Mouse (Mus musculus): ENCODE results near the gene Gimap7. TPM values are rescaled to one million over a fixed set of nuclear protein-coding genes. Genes with fewer than 3 reads are reported as not detected.

The Gimap7 gene
- polyA plus RNA-seq, 1 experiment, result not detected

DNA sequence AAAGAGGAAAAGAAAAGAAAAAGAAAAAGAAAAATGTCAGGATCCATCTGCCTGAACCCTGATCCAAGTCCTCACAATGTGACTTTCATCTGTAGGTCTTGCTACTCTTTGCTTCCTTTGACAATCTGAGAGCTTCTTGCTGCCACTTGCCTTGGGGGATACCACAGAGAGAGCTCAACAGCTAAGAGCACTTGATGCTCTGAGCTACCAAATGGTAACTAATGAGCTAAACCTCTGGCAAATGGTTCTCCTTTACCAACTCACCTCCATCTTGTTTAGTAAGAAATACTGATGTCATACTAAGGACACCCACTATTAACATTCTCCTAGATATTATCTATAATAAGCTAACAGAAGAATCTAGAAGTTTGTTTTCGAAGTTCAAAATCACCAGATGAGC is 15.2 kb downstream of the Gimap7 start:
- Histone ChIP-seq H3K9me3 (ENCODE audit: control insufficient read depth, low read length) (no peaks in the 10 kb centered on the region), H3K36me3 (ENCODE audit: control insufficient read depth) (no peaks in the 10 kb centered on the region), H3K27me3 (ENCODE audit: control insufficient read depth) (no peaks in the 10 kb centered on the region), H3K4me3 (replicated peaks) (no peak overlapping the region), H3K4me1 (ENCODE audit: control insufficient read depth) (no peaks in the 10 kb centered on the region)
- TF ChIP-seq TAL1 (IDR thresholded peaks at IDR 0.05; ENCODE audit: low read length) (no peak), GATA1 (IDR thresholded peaks at IDR 0.05; ENCODE audit: low read length) (no peak)

- Histone ChIP-seq H3K27me3 (ENCODE audit: control insufficient read depth) (no peaks in the 10 kb centered on the region), H3K36me3 (ENCODE audit: control insufficient read depth) (no peaks in the 10 kb centered on the region), H3K4me1 (ENCODE audit: control insufficient read depth) (no peaks in the 10 kb centered on the region), H3K4me3 (replicated peaks) (no peak overlapping the region), H3K9me3 (ENCODE audit: control insufficient read depth, low read length) (no peaks in the 10 kb centered on the region)
- TF ChIP-seq GATA1 (IDR thresholded peaks at IDR 0.05; ENCODE audit: low read length), result no peak
- TF ChIP-seq TAL1 (IDR thresholded peaks at IDR 0.05; ENCODE audit: low read length), result no peak
Measured at GRCm38 (mm10) chr6:48737053-48737452, 18.6 kb downstream of the Gimap7 start.

DNA sequence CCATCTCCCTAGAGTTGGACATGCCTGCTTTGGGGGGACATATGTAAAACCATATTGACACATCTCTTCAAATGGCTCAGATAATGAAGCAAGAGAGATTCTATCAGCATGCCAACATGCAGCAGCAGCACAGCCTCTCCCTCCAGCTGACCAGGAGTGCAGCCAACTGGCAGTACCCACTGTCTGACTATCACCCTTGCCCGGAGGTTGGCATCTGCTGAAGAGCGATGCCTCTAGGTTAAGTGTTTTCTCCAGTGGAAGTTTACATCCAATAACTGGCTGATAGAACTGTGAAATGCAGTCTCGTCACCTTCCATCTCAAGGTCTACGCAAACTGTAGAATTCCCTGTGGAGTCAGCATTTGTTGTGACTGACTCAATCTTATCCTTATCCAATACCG is 19.3 kb downstream of the Gimap7 start:
- Histone ChIP-seq H3K9me3 (ENCODE audit: control insufficient read depth, low read length) (no peaks in the 10 kb centered on the region), H3K4me3 (replicated peaks) (no peak overlapping the region), H3K4me1 (ENCODE audit: control insufficient read depth) (no peaks in the 10 kb centered on the region), H3K27me3 (ENCODE audit: control insufficient read depth) (no peaks in the 10 kb centered on the region), H3K36me3 (ENCODE audit: control insufficient read depth) (no peaks in the 10 kb centered on the region)
- no peak for TF ChIP-seq GATA1 (IDR thresholded peaks at IDR 0.05; ENCODE audit: low read length)
- no peak for TF ChIP-seq TAL1 (IDR thresholded peaks at IDR 0.05; ENCODE audit: low read length)

- H3K9me3 ChIP-seq (ENCODE audit: control insufficient read depth, low read length), result no peaks in the 10 kb centered on the region
- no peak for TF ChIP-seq TAL1 (IDR thresholded peaks at IDR 0.05; ENCODE audit: low read length)
- no peak for TF ChIP-seq GATA1 (IDR thresholded peaks at IDR 0.05; ENCODE audit: low read length)
- no peaks in the 10 kb centered on the region for H3K4me1 ChIP-seq (ENCODE audit: control insufficient read depth)
- H3K27me3 ChIP-seq (ENCODE audit: control insufficient read depth), result no peaks in the 10 kb centered on the region
- no peak within 1 kb of the TSS for H3K4me3 ChIP-seq (replicated peaks)
- H3K36me3 ChIP-seq (ENCODE audit: control insufficient read depth), result no peaks in the 10 kb centered on the region
Measured at GRCm38 (mm10) chr6:48738961-48739779, 20.7 kb downstream of the Gimap7 start, which contains the start of gene Gimap1. Gene Gimap1, plus strand, starts transcription at chr6:48739054.

- Histone ChIP-seq H3K4me1 (ENCODE audit: control insufficient read depth) (no peaks in the 10 kb centered on the region), H3K36me3 (ENCODE audit: control insufficient read depth) (no peaks in the 10 kb centered on the region), H3K27me3 (ENCODE audit: control insufficient read depth) (no peaks in the 10 kb centered on the region), H3K4me3 (replicated peaks) (no peak overlapping the region), H3K9me3 (ENCODE audit: control insufficient read depth, low read length) (no peaks in the 10 kb centered on the region)
- TF ChIP-seq GATA1 (IDR thresholded peaks at IDR 0.05; ENCODE audit: low read length) (no peak), TAL1 (IDR thresholded peaks at IDR 0.05; ENCODE audit: low read length) (no peak)
Measured at GRCm38 (mm10) chr6:48739780-48740055, 21.3 kb downstream of the Gimap7 start.

DNA sequence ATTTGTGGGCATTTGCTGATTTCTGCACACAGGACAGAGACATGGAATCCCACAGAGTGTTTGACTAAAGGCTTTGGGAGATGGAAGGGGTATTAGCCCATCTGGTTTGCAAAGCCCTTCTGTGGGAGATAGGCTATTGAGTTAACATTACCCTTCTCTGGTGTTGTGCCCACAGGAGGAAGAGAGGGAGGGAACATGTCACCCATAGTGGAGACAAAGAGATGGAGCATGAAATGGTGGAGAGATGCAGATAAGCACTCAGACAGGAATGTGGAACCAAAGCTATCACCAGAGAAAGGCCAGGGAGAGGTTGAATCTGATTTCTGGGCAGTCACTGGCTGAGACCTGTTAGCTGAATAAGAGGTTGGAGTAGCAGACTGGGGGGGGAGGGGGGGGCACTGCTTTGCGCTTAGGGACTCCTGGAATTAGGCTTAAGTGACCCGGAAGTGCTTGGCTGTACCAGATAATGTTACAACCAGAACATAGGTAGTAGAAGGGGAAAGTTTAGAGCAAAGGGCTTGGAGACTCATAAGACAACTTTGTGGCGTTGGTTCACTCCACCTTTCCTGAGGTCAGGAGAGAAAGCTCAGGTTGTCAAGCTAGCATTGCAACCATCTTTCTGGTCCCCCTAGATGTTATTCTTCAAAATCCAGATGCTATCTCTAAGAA is 22.2 kb downstream of the Gimap7 start:
- TF ChIP-seq GATA1 (IDR thresholded peaks at IDR 0.05; ENCODE audit: low read length) (no peak), TAL1 (IDR thresholded peaks at IDR 0.05; ENCODE audit: low read length) (no peak)
- H3K27me3 ChIP-seq (ENCODE audit: control insufficient read depth), result no peaks in the 10 kb centered on the region
- no peak overlapping the region for H3K4me3 ChIP-seq (replicated peaks)
- H3K36me3 ChIP-seq (ENCODE audit: control insufficient read depth), result no peaks in the 10 kb centered on the region
- H3K4me1 ChIP-seq (ENCODE audit: control insufficient read depth), result no peaks in the 10 kb centered on the region
- H3K9me3 ChIP-seq (ENCODE audit: control insufficient read depth, low read length), result no peaks in the 10 kb centered on the region

- H3K4me1 ChIP-seq (ENCODE audit: control insufficient read depth), result no peaks in the 10 kb centered on the region; the same call in 1 of the 2 replicates
- no peak overlapping the region for H3K4me3 ChIP-seq (replicated peaks)
- no peak for TF ChIP-seq GATA1 (IDR thresholded peaks at IDR 0.05; ENCODE audit: low read length)
- TF ChIP-seq TAL1 (IDR thresholded peaks at IDR 0.05; ENCODE audit: low read length), result no peak
Measured at GRCm38 (mm10) chr6:48741273-48741672, 22.9 kb downstream of the Gimap7 start.

GRCm38 (mm10) chr6:48741711-48742206 is 23.3 kb downstream of the Gimap7 start:
- Histone ChIP-seq H3K4me1 (ENCODE audit: control insufficient read depth) (no peaks in the 10 kb centered on the region; the same call in 1 of the 2 replicates), H3K4me3 (replicated peaks) (no peak overlapping the region), H3K36me3 (ENCODE audit: control insufficient read depth) (no peaks in the 10 kb centered on the region), H3K9me3 (ENCODE audit: control insufficient read depth, low read length) (no peaks in the 10 kb centered on the region), H3K27me3 (ENCODE audit: control insufficient read depth) (no peaks in the 10 kb centered on the region)
- TF ChIP-seq GATA1 (IDR thresholded peaks at IDR 0.05; ENCODE audit: low read length) (no peak), TAL1 (IDR thresholded peaks at IDR 0.05; ENCODE audit: low read length) (no peak)

More at GRCm38 (mm10) chr6:48741273-48741672, 22.9 kb downstream of the Gimap7 start:
- Histone ChIP-seq H3K36me3 (ENCODE audit: control insufficient read depth) (no peaks in the 10 kb centered on the region), H3K9me3 (ENCODE audit: control insufficient read depth, low read length) (no peaks in the 10 kb centered on the region), H3K27me3 (ENCODE audit: control insufficient read depth) (no peaks in the 10 kb centered on the region)
